Mouse (Mus musculus) adrenal gland, postnatal 14 days (tissue): Measurements from ENCODE around the gene Gm4952. TPM values are rescaled to one million over a fixed set of nuclear protein-coding genes. Genes with fewer than 3 reads are reported as not detected.

Source experiments
- DNase-seq: peaks from one replicate; pipeline ENCODE4 v3.0.0; 2021; ENCODE audit warnings: mixed read lengths
- long read RNA-seq, 2 experiments: library from polyadenylated mRNA; stranded (forward); transcript quantifications; one replicate each; pipeline ENCODE4 v2.0.0; 2021
- total RNA-seq: library from RNA; stranded (reverse); gene quantifications from 2 replicates; pipeline ENCODE4 v1.2.3, GENCODE M21; 2021

The Gm4952 gene
- total RNA-seq = 0.75 and 19.1 TPM in 2 replicates
- long read RNA-seq, experiment 1, partial matches to known transcripts = 0 of 2 reads
- long read RNA-seq, experiment 1, other reads (novel, unspliced or antisense) = 1 of 2 reads
- long read RNA-seq, experiment 2, transcript Gm4952-202 (6 exons, 782 nt) = major isoform, 9 of 13 reads
- long read RNA-seq, experiment 2, partial matches to known transcripts = 1 of 13 reads
- long read RNA-seq, experiment 2, other reads (novel, unspliced or antisense) = 2 of 13 reads

GRCm38 (mm10) chr19:12599674-12600073, at the start of gene Gm4952:
Gene Gm4952 (plus strand): TSS chr19:12599974.
- no peak for DNase-seq

GRCm38 (mm10) chr19:12550005-12550942, 49.5 kb upstream of the Gm4952 start:
- DNase-seq = no peak

GRCm38 (mm10) chr19:12556293-12556692, 43.5 kb upstream of the Gm4952 start:
- DNase-seq = no peak

- no peak for DNase-seq
These were observed 41.6 kb upstream of the Gm4952 start for GRCm38 (mm10) chr19:12558219-12558618.

GRCm38 (mm10) chr19:12564197-12564596, 35.6 kb upstream of the Gm4952 start:
- DNase-seq = no peak

- no peak for DNase-seq
These were observed 32.8 kb upstream of the Gm4952 start for GRCm38 (mm10) chr19:12567011-12567410.

GRCm38 (mm10) chr19:12570866-12571265, 28.9 kb upstream of the Gm4952 start:
- no peak for DNase-seq

GRCm38 (mm10) chr19:12571687-12572086, 28.1 kb upstream of the Gm4952 start:
- DNase-seq = no peak

- no peak for DNase-seq
These were observed 27.0 kb upstream of the Gm4952 start for GRCm38 (mm10) chr19:12572614-12573265.

GRCm38 (mm10) chr19:12573266-12574011, 26.3 kb upstream of the Gm4952 start:
- DNase-seq = peak; percentile 92

- peak; percentile 31 for DNase-seq
These were observed 25.8 kb upstream of the Gm4952 start for GRCm38 (mm10) chr19:12574012-12574407.

- DNase-seq = no peak
These were observed 24.7 kb upstream of the Gm4952 start for GRCm38 (mm10) chr19:12575107-12575506.

- no peak for DNase-seq
These were observed 24.3 kb upstream of the Gm4952 start for GRCm38 (mm10) chr19:12575514-12575913.

- DNase-seq = no peak
These were observed 23.1 kb upstream of the Gm4952 start for GRCm38 (mm10) chr19:12576639-12577038.

- no peak for DNase-seq
These were observed 14.5 kb upstream of the Gm4952 start for GRCm38 (mm10) chr19:12585310-12585709.

- peak; percentile 72 for DNase-seq
These were observed 7.9 kb upstream of the Gm4952 start for GRCm38 (mm10) chr19:12591908-12592307.

GRCm38 (mm10) chr19:12595135-12595529, 4.6 kb upstream of the Gm4952 start:
- no peak for DNase-seq

- DNase-seq = peak; percentile 79
These were observed 4.1 kb upstream of the Gm4952 start for GRCm38 (mm10) chr19:12595530-12596289.

GRCm38 (mm10) chr19:12596290-12597072, 3.3 kb upstream of the Gm4952 start:
- DNase-seq = no peak

- DNase-seq = peak; percentile 5
These were observed 2.7 kb upstream of the Gm4952 start for GRCm38 (mm10) chr19:12597073-12597405.

- no peak for DNase-seq
These were observed 1.1 kb upstream of the Gm4952 start for GRCm38 (mm10) chr19:12598674-12599073.
